Mouse (Mus musculus) bone marrow macrophage, adult 2 months (primary cell): Measurements from ENCODE around the gene Cend1.

Experiments used
- CTCF ChIP-seq: IDR thresholded peaks from 2 replicates; pipeline ENCODE4 v1.5.1; 2012; ENCODE audit warnings: low read depth, mild to moderate bottlenecking, low read length, moderate library complexity
- POLR2A ChIP-seq: IDR thresholded peaks from 2 replicates; pipeline ENCODE4 v1.6.1; 2012; ENCODE audit warnings: mild to moderate bottlenecking, low read depth, low read length, borderline replicate concordance

GRCm38 (mm10) chr7:141466045-141466394 lies 36.7 kb upstream of the Cend1 start:
- TF ChIP-seq POLR2A (no peak), CTCF (no peak)
